Mouse (Mus musculus) frontal cortex, postnatal 14 days (tissue): Measurements from ENCODE around the gene Klhl2.

Experiments used
- DNase-seq, 2 experiments: peaks; one replicate each; pipeline ENCODE4 v3.0.0; 2022; ENCODE audit warnings: low spot score in 2 of 2

Gene Klhl2

DNA sequence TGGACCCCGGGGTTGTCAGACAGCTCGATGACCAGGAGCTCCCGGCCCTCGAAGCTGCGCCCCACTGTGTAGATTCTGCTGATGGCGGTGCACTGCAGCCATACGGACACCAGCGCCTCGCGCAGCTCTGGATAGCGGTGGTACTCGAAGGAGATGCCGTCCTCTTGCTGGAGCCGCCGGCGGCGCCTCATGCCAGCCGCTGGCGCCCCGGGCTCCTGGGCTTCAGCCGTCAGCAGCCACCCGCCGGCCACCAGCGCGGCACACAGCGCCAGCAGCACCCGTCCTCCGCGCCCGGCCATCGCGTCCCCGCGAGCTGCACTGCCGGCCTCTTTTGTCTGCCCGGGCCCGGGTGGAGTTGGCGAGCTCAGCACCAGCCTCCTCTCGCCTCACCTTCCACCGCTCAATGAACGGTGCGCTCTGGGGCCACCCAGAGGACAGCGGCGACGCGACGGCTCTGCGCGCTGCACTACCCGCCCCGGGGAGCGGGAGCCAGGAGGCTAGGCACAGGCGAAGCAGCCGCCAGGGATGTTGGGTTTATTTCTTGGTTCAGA is 157.1 kb downstream of the Klhl2 start, which contains the start of gene Cpe:
TSS of gene Cpe (minus strand) at position 404 of the 551 bp plus-strand sequence.
- peak; percentile 77 to 86 for DNase-seq

- DNase-seq: no peak
Observed at GRCm38 (mm10) chr8:64691591-64692401, 158.0 kb downstream of the Klhl2 start.

DNA sequence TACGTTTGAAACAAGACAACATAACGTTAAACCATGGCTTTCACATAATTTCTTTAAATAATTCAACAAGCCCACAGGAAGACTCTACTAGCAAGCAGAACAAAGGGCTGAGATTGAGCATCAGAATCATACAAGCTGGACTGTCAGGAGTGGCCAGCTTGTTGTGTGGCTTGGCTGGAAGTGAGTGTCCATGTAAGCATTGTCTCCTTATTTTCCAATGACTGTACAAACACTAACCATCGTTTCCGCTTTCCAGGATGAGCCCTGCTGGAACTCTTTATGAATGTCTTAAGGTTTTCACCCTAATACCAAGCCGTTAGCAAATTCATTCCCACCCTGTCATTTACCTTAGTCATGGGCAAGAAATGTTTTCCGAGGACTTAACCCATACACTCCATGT is 159.0 kb downstream of the Klhl2 start:
- no peak for DNase-seq

DNA sequence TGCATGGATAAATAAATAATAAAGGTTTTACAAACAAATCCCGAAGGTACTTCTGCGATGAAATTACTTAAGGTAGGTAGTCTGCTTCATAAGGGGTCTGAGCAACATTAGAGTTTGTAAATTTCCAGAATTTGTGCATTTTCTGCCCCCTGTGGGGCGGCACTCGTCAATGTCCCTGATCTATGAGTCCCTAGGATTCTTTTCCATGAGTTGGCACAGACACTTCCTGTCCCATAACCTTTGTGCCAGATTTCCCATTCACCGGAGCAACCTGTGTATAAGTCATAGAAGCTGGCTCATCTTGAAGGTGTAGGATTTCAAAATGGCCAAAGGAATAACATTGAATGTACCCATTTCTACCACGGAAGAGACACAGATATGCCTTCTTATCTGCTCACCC is 159.5 kb downstream of the Klhl2 start:
- no peak for DNase-seq
